Mouse (Mus musculus): ENCODE data around the gene Snx18. TPM values are rescaled to one million over a fixed set of nuclear protein-coding genes. Genes with fewer than 3 reads are reported as not detected.

Snx18 gene
- polyA plus RNA-seq, 1 experiment from 2014 or later: 20.1 TPM

DNA sequence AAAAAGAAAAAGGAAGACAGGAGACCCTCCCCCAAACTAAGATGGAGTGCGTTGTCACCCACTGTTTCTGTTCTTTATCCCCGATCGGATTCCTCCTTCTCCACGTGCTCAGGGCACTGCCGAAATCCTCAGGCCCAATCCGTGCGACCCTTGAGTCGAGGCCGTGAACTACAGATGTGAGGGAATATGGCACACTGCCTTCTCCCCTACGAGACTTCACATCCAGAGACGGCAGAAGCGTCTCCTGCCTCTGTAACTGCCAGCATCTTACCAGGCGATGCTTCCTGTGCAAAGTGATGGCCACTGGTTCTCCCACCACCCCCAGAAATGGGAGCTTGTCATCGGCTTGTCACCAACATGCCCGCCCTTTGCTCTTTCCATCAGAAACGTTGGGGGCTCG lies 24.7 kb downstream of the Snx18 start:
- Histone ChIP-seq H3K9ac (ENCODE audit: low read length) (no peak overlapping the region), H3K4me1 (ENCODE audit: control insufficient read depth, insufficient read depth, low read length) (no peaks in the 10 kb centered on the region), H3K4me3 (ENCODE audit: low read depth, low read length) (no peak overlapping the region), H3K36me3 (ENCODE audit: control insufficient read depth, insufficient read depth, low read length) (peaks cover 3% of the 10 kb centered on the region; the same call in 1 of the 2 replicates), H3K4me2 (no peak overlapping the region), H3K27ac (ENCODE audit: low read depth, low read length) (no peak overlapping the region), H3K27me3 (ENCODE audit: control insufficient read depth, insufficient read depth, low read length) (no peaks in the 10 kb centered on the region), H3K9me3 (ENCODE audit: control insufficient read depth, low read length) (no peaks in the 10 kb centered on the region)
- ATAC-seq (ENCODE audit: low FRiP score) (no peak), DNase-seq (ENCODE audit: low spot score, missing footprints) (no peak)
- 94% methylated on average over 17 of the region's 17 CpGs for WGBS

DNA sequence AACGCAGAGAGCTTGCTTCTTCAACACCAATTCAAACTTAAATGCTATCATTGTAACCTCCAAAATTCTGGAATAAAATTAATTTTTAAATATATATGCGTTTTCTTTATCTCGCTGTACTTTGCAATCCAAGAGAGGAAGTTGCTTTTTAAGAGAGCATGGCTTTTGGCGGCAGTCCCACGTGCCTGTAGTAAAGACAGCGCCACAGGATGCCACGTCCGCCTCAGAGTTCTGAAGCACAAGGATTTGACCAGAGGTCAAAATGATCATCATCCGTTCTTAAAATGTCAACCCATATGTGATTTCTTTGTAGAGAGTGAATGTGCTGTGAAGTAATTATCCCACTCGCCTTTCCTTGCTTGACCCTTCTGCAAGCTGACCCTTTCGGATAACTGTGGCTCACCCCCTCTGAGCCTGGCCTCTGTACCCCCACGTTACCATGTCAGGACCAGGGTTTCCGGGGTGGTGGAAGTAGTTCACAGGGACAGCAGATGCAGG lies 25.6 kb downstream of the Snx18 start:
- peaks cover 3% of the 10 kb centered on the region; the same call in 1 of the 2 replicates for H3K36me3 ChIP-seq (ENCODE audit: control insufficient read depth, insufficient read depth, low read length)
- DNase-seq (ENCODE audit: low spot score, missing footprints) (no peak), ATAC-seq (ENCODE audit: low FRiP score) (no peak)
- no peaks in the 10 kb centered on the region for H3K27me3 ChIP-seq (ENCODE audit: control insufficient read depth, insufficient read depth, low read length)
- 93% methylated on average over 13 of the region's 13 CpGs for WGBS
- no peak overlapping the region for H3K4me2 ChIP-seq
- no peaks in the 10 kb centered on the region for H3K9me3 ChIP-seq (ENCODE audit: control insufficient read depth, low read length)
- H3K9ac ChIP-seq (ENCODE audit: low read length): no peak overlapping the region
- no peak overlapping the region for H3K4me3 ChIP-seq (ENCODE audit: low read depth, low read length)
- H3K4me1 ChIP-seq (ENCODE audit: control insufficient read depth, insufficient read depth, low read length): peaks cover 4% of the 10 kb centered on the region
- H3K27ac ChIP-seq (ENCODE audit: low read depth, low read length): no peak overlapping the region

DNA sequence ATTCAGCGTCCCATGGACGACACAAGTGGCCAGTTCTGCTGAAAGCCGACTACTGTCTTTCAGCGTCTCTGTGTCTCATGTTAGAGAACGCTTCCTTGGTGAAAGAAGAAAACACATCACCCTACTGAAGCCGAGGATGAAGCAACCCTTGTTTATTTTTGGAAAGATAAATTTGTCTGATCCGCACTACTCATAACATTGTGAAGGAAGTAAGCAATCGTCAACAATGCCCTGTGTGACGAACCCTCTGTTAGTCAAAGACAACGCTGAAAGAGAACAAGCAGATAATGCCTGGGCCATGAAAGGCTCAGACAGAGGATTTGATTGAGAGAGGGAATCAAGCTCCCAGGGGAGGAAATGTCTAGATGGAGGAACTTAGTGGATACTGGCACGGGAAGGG lies 27.0 kb downstream of the Snx18 start:
- 91% methylated on average over 11 of the region's 11 CpGs for WGBS
- H3K9me3 ChIP-seq (ENCODE audit: control insufficient read depth, low read length): no peaks in the 10 kb centered on the region
- H3K36me3 ChIP-seq (ENCODE audit: control insufficient read depth, insufficient read depth, low read length): peaks cover 3% of the 10 kb centered on the region; the same call in 1 of the 2 replicates
- ATAC-seq (ENCODE audit: low FRiP score) (no peak), DNase-seq (ENCODE audit: low spot score, missing footprints) (no peak)
- no peak overlapping the region for H3K9ac ChIP-seq (ENCODE audit: low read length)
- peaks cover 14% of the 10 kb centered on the region for H3K4me1 ChIP-seq (ENCODE audit: control insufficient read depth, insufficient read depth, low read length)
- H3K4me2 ChIP-seq: no peak overlapping the region
- H3K4me3 ChIP-seq (ENCODE audit: low read depth, low read length): no peak overlapping the region
- H3K27me3 ChIP-seq (ENCODE audit: control insufficient read depth, insufficient read depth, low read length): no peaks in the 10 kb centered on the region
- no peak overlapping the region for H3K27ac ChIP-seq (ENCODE audit: low read depth, low read length)

DNA sequence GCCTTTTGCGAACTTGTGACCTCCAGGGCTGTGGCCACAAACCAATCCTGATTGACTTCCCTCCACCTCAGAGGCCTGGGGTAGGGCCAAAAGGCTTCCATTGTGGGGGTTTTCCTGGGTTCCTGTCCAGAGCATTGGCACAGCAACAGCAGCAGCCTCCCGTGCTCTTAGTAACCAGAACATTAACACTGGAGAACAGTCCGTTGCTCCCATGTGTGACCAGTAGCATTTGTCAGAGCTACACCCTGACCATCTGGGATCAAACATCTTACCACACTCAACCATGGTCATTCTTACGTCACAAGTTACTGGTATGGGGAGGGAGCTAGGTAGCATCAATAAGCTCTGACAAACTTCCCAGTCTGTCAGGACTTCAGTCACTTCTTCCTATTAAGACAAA lies 28.1 kb downstream of the Snx18 start:
- DNase-seq (ENCODE audit: low spot score, missing footprints) (no peak), ATAC-seq (ENCODE audit: low FRiP score) (no peak)
- no peak overlapping the region for H3K4me3 ChIP-seq (ENCODE audit: low read depth, low read length)
- H3K36me3 ChIP-seq (ENCODE audit: control insufficient read depth, insufficient read depth, low read length): peaks cover 3% of the 10 kb centered on the region; the same call in 1 of the 2 replicates
- no peak overlapping the region for H3K9ac ChIP-seq (ENCODE audit: low read length)
- 90% methylated on average over 4 of the region's 4 CpGs for WGBS
- peaks cover 14% of the 10 kb centered on the region for H3K4me1 ChIP-seq (ENCODE audit: control insufficient read depth, insufficient read depth, low read length)
- no peak overlapping the region for H3K27ac ChIP-seq (ENCODE audit: low read depth, low read length)
- no peaks in the 10 kb centered on the region for H3K9me3 ChIP-seq (ENCODE audit: control insufficient read depth, low read length)
- no peak overlapping the region for H3K4me2 ChIP-seq
- H3K27me3 ChIP-seq (ENCODE audit: control insufficient read depth, insufficient read depth, low read length): no peaks in the 10 kb centered on the region

DNA sequence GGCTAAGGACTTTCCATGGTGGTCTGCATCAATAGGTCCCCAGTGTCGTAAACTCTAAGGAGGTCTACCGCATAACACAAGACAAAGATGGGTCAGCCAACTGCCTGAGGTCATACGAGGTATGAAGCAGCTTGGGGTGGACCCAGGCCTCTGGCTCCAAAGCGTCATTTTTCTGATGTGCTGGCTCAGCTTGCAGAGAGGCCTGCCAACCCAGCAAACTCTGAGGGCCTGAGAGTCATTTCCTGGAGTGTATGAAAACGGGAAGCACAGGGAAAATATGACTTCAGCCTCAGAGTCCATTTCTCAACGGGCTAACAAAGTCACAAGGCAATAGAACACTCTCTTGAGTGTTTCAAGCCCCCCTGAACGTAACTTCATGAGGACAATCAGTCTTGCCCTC lies 28.9 kb downstream of the Snx18 start:
- no peaks in the 10 kb centered on the region for H3K27me3 ChIP-seq (ENCODE audit: control insufficient read depth, insufficient read depth, low read length)
- DNase-seq (ENCODE audit: low spot score, missing footprints) (no peak), ATAC-seq (ENCODE audit: low FRiP score) (no peak)
- H3K9ac ChIP-seq (ENCODE audit: low read length): no peak overlapping the region
- peaks cover 3% of the 10 kb centered on the region; the same call in 1 of the 2 replicates for H3K36me3 ChIP-seq (ENCODE audit: control insufficient read depth, insufficient read depth, low read length)
- H3K9me3 ChIP-seq (ENCODE audit: control insufficient read depth, low read length): no peaks in the 10 kb centered on the region
- no peak overlapping the region for H3K4me2 ChIP-seq
- WGBS: 89% methylated on average over 7 of the region's 7 CpGs
- H3K4me1 ChIP-seq (ENCODE audit: control insufficient read depth, insufficient read depth, low read length): peaks cover 14% of the 10 kb centered on the region
- H3K4me3 ChIP-seq (ENCODE audit: low read depth, low read length): no peak overlapping the region
- no peak overlapping the region for H3K27ac ChIP-seq (ENCODE audit: low read depth, low read length)

DNA sequence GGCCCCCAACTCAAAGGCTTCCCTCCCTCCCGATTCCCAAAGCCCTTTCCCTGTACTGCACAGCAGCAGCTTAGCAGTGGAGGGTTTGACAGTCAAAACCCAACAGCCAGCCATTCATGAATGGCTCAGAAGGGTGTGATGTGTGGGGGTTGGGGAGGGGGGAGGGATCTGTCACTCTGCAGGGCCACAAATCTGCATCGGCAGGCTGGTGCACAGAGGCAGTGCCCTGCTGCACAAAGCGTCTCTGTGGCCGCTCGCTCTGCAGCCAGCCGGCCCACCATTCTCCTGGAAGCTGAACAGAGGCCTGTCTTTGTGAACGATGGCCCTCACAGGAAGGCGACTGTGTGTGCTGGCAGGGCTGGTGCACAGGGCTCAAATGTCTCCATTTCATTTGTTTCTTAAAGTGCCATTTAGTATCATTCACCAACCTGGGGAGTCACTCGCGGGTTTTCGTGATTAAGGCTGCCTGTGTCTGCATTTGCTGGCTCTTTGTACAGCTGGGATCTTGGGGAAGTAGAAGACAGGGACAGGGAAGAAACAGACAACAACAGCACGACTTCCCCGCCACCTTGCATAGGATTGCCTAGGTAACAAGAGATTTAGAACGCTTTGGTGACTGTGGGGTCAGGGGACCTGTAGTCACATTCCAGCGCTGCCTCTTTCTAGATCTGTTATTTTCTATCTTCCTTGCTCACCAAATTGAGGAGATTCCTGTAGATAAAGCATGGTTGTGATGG lies 31.0 kb downstream of the Snx18 start:
- peak; percentile 97 for ATAC-seq (ENCODE audit: low FRiP score)
- DNase-seq (ENCODE audit: low spot score, missing footprints): peak; percentile 97
- H3K4me1 ChIP-seq (ENCODE audit: control insufficient read depth, insufficient read depth, low read length): peaks cover 14% of the 10 kb centered on the region
- peak overlapping the region; percentile 59 for H3K9ac ChIP-seq (ENCODE audit: low read length)
- H3K9me3 ChIP-seq (ENCODE audit: control insufficient read depth, low read length): no peaks in the 10 kb centered on the region
- H3K27me3 ChIP-seq (ENCODE audit: control insufficient read depth, insufficient read depth, low read length): no peaks in the 10 kb centered on the region
- H3K36me3 ChIP-seq (ENCODE audit: control insufficient read depth, insufficient read depth, low read length): no peaks in the 10 kb centered on the region
- no peak overlapping the region; the same call in 1 of the 2 replicates for H3K4me3 ChIP-seq (ENCODE audit: low read depth, low read length)
- 6% methylated on average over 15 of the region's 15 CpGs for WGBS
- peak overlapping the region; percentile 77 for H3K27ac ChIP-seq (ENCODE audit: low read depth, low read length)
- H3K4me2 ChIP-seq: peak overlapping the region; percentile 28

DNA sequence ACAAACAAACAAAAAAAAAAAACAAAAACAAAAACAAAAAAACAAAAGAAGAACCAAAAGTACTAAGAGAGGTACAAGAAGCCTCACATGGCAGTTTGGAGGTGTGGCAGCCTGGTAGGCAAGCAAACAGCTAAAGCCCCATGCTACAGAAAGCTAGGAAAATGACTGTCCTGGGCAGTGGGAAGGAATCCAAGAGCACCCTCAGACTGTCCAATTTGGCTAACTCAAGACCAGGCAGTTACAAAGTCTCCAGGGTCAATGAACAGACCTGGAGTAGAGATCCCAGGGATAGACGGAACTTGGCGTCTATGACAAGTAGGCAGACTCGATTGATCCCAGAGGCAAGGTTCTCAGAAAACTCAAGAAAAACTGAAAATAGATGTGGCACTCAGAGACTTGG lies 32.8 kb downstream of the Snx18 start:
- WGBS: 93% methylated on average over 3 of the region's 3 CpGs

DNA sequence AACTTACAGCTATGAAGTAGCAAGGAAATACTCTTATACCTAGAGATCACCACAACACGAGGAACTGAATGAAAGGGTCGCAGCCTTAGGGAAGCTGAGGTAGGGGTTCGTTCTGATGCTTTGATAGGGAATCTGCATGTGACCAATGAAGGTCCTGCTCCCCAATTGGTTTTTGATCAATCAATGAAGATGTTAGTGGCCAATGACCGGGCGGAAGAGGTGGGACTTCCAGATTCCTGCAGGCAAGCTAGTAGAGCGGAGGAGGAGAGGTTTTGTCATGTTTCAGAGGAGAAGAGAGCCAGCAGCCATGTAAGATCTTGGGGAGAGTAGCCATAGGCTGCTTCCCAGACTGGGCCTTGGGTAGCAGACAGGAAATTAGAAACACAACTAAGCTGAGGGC lies 33.9 kb downstream of the Snx18 start:
- 68% methylated on average over 6 of the region's 6 CpGs for WGBS
- Histone ChIP-seq H3K36me3 (ENCODE audit: control insufficient read depth, insufficient read depth, low read length) (no peaks in the 10 kb centered on the region), H3K4me1 (ENCODE audit: control insufficient read depth, insufficient read depth, low read length) (peaks cover 14% of the 10 kb centered on the region), H3K27me3 (ENCODE audit: control insufficient read depth, insufficient read depth, low read length) (no peaks in the 10 kb centered on the region), H3K9me3 (ENCODE audit: control insufficient read depth, low read length) (no peaks in the 10 kb centered on the region), H3K27ac (ENCODE audit: low read depth, low read length) (no peak overlapping the region), H3K4me2 (no peak overlapping the region), H3K9ac (ENCODE audit: low read length) (no peak overlapping the region), H3K4me3 (ENCODE audit: low read depth, low read length) (no peak overlapping the region)
- ATAC-seq (ENCODE audit: low FRiP score) (no peak), DNase-seq (ENCODE audit: low spot score, missing footprints) (no peak)

More for the DNA sequence above, 32.8 kb downstream of the Snx18 start:
- no peak overlapping the region for H3K9ac ChIP-seq (ENCODE audit: low read length)
- H3K4me1 ChIP-seq (ENCODE audit: control insufficient read depth, insufficient read depth, low read length): peaks cover 14% of the 10 kb centered on the region
- H3K9me3 ChIP-seq (ENCODE audit: control insufficient read depth, low read length): no peaks in the 10 kb centered on the region
- H3K36me3 ChIP-seq (ENCODE audit: control insufficient read depth, insufficient read depth, low read length): no peaks in the 10 kb centered on the region
- no peak overlapping the region for H3K27ac ChIP-seq (ENCODE audit: low read depth, low read length)
- DNase-seq (ENCODE audit: low spot score, missing footprints): no peak
- no peak overlapping the region for H3K4me3 ChIP-seq (ENCODE audit: low read depth, low read length)
- ATAC-seq (ENCODE audit: low FRiP score): no peak
- H3K27me3 ChIP-seq (ENCODE audit: control insufficient read depth, insufficient read depth, low read length): no peaks in the 10 kb centered on the region
- no peak overlapping the region for H3K4me2 ChIP-seq

DNA sequence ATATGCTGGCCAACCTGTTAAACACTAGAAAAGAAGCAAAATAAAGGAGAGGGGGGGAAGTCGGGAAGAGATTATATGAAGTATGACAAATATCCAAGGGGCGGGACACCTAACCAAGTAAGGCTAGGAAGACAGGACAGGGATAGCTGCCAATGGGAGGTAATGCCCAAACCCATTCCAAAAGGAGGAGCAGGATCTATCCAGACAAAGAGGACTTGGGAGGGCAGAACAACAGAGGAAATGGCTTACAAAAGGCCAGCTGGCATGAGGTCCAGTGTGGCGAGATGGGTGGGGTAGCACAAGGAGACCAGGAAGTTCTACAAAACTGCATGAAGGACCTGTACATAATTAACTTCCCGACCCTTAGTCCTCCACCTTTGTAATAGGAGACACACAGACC lies 34.8 kb downstream of the Snx18 start:
- 78% methylated on average over 4 of the region's 4 CpGs for WGBS
- Histone ChIP-seq H3K36me3 (ENCODE audit: control insufficient read depth, insufficient read depth, low read length) (no peaks in the 10 kb centered on the region), H3K27me3 (ENCODE audit: control insufficient read depth, insufficient read depth, low read length) (no peaks in the 10 kb centered on the region), H3K4me3 (ENCODE audit: low read depth, low read length) (no peak overlapping the region), H3K4me2 (no peak overlapping the region), H3K9ac (ENCODE audit: low read length) (no peak overlapping the region), H3K4me1 (ENCODE audit: control insufficient read depth, insufficient read depth, low read length) (peaks cover 14% of the 10 kb centered on the region), H3K27ac (ENCODE audit: low read depth, low read length) (no peak overlapping the region), H3K9me3 (ENCODE audit: control insufficient read depth, low read length) (no peaks in the 10 kb centered on the region)
- ATAC-seq (ENCODE audit: low FRiP score): no peak
- no peak for DNase-seq (ENCODE audit: low spot score, missing footprints)

Data from midbrain, embryonic 11.5 days (tissue).